19 mouse cellular contexts compared by ENCODE assay signal in the genomic region with DNA sequence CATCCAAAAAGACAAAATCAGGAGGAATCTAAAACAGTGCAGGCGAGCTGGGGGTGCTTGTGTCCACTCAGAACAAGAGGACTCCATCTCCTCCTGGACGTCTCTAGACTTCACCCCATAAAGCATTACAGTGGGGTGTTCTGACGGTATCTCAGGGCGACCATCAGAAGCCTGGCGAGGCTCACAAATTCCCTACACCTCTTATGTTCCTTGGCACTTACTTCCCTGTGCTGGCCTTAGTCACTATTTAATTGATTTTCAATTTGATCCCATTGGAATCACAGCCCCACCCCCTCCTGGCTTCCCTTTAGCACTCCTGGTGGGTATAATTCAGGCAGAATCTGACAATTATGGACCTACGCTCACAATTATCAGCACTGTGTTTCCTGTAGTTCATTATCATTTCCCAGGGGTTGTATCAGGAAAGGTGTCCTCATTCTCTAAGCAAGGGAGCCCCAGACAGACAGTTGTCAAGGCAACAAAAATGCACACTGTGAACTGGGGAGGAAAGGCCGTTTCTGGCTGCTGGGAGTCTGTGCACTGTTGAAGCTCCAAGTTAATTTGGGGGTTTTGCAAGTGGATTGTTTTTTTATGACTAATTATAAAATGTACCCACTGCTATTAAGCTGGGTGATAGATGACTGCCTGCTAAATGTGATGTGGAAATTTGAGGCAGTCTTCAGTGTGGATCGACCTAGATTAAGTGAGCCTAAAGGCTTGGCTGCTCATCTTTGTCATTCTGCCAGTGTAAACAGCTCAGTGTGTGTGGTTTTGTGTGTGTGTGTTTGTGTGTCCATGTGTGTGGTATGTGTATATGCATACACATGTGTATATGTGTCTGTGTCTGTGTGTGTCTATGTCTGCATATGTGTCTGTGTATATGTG.
DNase-seq lines count a peak whose midpoint lies in the region; ATAC-seq lines count a peak whose summit lies in the region.
"Had no signal": no experiment of that assay in that cellular context is flagged by ENCODE, and none has a peak within 500 bp of the region (broad histone marks: within the 10 kb centered on the region; RNA-seq: fewer than 3 reads in every experiment).

No protein-coding gene starts in this region.

- H3K4me1 ChIP-seq in forebrain, embryonic 13.5 days: peaks cover 9% of the 10 kb centered on the region
- no peaks in the 10 kb centered on the region for H3K4me1 ChIP-seq in forebrain, embryonic 11.5 days (replicated peaks; ENCODE audit: control insufficient read depth, insufficient read depth, low read length)
- H3K4me1 ChIP-seq in neural tube, embryonic 12.5 days: no peaks in the 10 kb centered on the region
- peaks cover 13% of the 10 kb centered on the region for H3K4me1 ChIP-seq in midbrain, embryonic 16.5 days (ENCODE audit: control insufficient read depth, insufficient read depth, low read length)
- H3K4me1 ChIP-seq: heart, embryonic 10.5 days; liver, embryonic 13.5 days; stomach, embryonic 15.5 days had no signal

- 62% methylated on average over 8 of the region's 8 CpGs for WGBS in forebrain, embryonic 13.5 days
- WGBS in forebrain, embryonic 11.5 days: 67% methylated on average over 8 of the region's 8 CpGs
- 62% methylated on average over 8 of the region's 8 CpGs for WGBS in neural tube, embryonic 12.5 days
- WGBS in midbrain, embryonic 16.5 days: 52% methylated on average over 8 of the region's 8 CpGs

- ATAC-seq in forebrain, embryonic 13.5 days: 0 out of 2 replicates have a peak, but pooled peaks have one; percentile 24
- no peak for ATAC-seq in forebrain, embryonic 11.5 days (replicated peaks; ENCODE audit: low FRiP score)
- peak; percentile 63 for ATAC-seq in neural tube, embryonic 12.5 days (ENCODE audit: low FRiP score, low read depth)
- ATAC-seq in midbrain, embryonic 16.5 days: peak; percentile 86
- ATAC-seq: activated CD4-positive, CD25-positive, alpha-beta regulatory T cell, adult 4 months; intestine, embryonic 16.5 days had no signal

- no peaks in the 10 kb centered on the region for H3K36me3 ChIP-seq in forebrain, embryonic 13.5 days (ENCODE audit: poor library complexity, severe bottlenecking)
- H3K36me3 ChIP-seq in forebrain, embryonic 11.5 days (ENCODE audit: control insufficient read depth, insufficient read depth, low read length): no peaks in the 10 kb centered on the region
- no peaks in the 10 kb centered on the region for H3K36me3 ChIP-seq in neural tube, embryonic 12.5 days
- H3K36me3 ChIP-seq in midbrain, embryonic 16.5 days (ENCODE audit: control insufficient read depth, insufficient read depth, low read length): no peaks in the 10 kb centered on the region
- H3K36me3 ChIP-seq: heart, embryonic 10.5 days; liver, embryonic 13.5 days; stomach, embryonic 15.5 days had no signal

- no peak overlapping the region for H3K4me2 ChIP-seq in forebrain, embryonic 13.5 days
- no peak overlapping the region for H3K4me2 ChIP-seq in forebrain, embryonic 11.5 days (ENCODE audit: low read depth, low read length, severe bottlenecking)
- H3K4me2 ChIP-seq in neural tube, embryonic 12.5 days (replicated peaks): no peak overlapping the region
- H3K4me2 ChIP-seq in midbrain, embryonic 16.5 days (ENCODE audit: low read length): no peak overlapping the region
- H3K4me2 ChIP-seq: liver, embryonic 13.5 days; stomach, embryonic 15.5 days had no signal

- DNase-seq in forebrain, embryonic 11.5 days (ENCODE audit: low spot score): no peak
- no peak for DNase-seq in neural tube, embryonic 10.5 days (ENCODE audit: extremely low spot score, low spot score)
- no peak for DNase-seq in spleen, adult 18-20 months
- DNase-seq in spleen, postnatal 36 days (ENCODE audit: low spot score in 2 of 2): no peak
- no peak for DNase-seq in heart, postnatal 4 days
- DNase-seq: adrenal gland, postnatal 25 days; gastrocnemius, postnatal 10 days; heart, postnatal 14 days; left cerebral cortex, postnatal 4 days; liver, embryonic 13.5 days; thymus, postnatal 14 days had no signal

- no peaks in the 10 kb centered on the region for H3K9me3 ChIP-seq in forebrain, embryonic 13.5 days (replicated peaks)
- H3K9me3 ChIP-seq in forebrain, embryonic 11.5 days (ENCODE audit: control insufficient read depth, low read length): no peaks in the 10 kb centered on the region
- H3K9me3 ChIP-seq in neural tube, embryonic 12.5 days: no peaks in the 10 kb centered on the region
- no peaks in the 10 kb centered on the region for H3K9me3 ChIP-seq in midbrain, embryonic 16.5 days (replicated peaks; ENCODE audit: control insufficient read depth, low read length, poor library complexity, severe bottlenecking)
- H3K9me3 ChIP-seq: heart, embryonic 10.5 days; liver, embryonic 13.5 days; stomach, embryonic 15.5 days had no signal

- no peak overlapping the region for H3K27ac ChIP-seq in forebrain, embryonic 13.5 days
- H3K27ac ChIP-seq in forebrain, embryonic 11.5 days (ENCODE audit: low read depth, low read length): no peak overlapping the region
- no peak overlapping the region for H3K27ac ChIP-seq in neural tube, embryonic 12.5 days
- peak overlapping the region; percentile 67 for H3K27ac ChIP-seq in midbrain, embryonic 16.5 days (ENCODE audit: low read length)
- H3K27ac ChIP-seq: heart, embryonic 10.5 days; kidney, postnatal 0 days; liver, embryonic 13.5 days; stomach, embryonic 15.5 days had no signal

- H3K9ac ChIP-seq in forebrain, embryonic 13.5 days: no peak overlapping the region
- H3K9ac ChIP-seq in forebrain, embryonic 11.5 days (ENCODE audit: low read length): no peak overlapping the region
- no peak overlapping the region for H3K9ac ChIP-seq in neural tube, embryonic 12.5 days
- H3K9ac ChIP-seq in midbrain, embryonic 16.5 days (ENCODE audit: low read depth, low read length): no peak overlapping the region
- H3K9ac ChIP-seq: liver, embryonic 13.5 days; stomach, embryonic 15.5 days had no signal

- H3K27me3 ChIP-seq in forebrain, embryonic 13.5 days: no peaks in the 10 kb centered on the region
- H3K27me3 ChIP-seq in forebrain, embryonic 11.5 days (ENCODE audit: control insufficient read depth, insufficient read depth, low read length): no peaks in the 10 kb centered on the region
- no peaks in the 10 kb centered on the region for H3K27me3 ChIP-seq in neural tube, embryonic 12.5 days (replicated peaks)
- no peaks in the 10 kb centered on the region for H3K27me3 ChIP-seq in midbrain, embryonic 16.5 days (ENCODE audit: control insufficient read depth, insufficient read depth, low read depth, low read length)
- H3K27me3 ChIP-seq: liver, embryonic 13.5 days; stomach, embryonic 15.5 days had no signal

- no peak overlapping the region for H3K4me3 ChIP-seq in forebrain, embryonic 13.5 days
- H3K4me3 ChIP-seq in forebrain, embryonic 11.5 days (ENCODE audit: low read depth, low read length): no peak overlapping the region
- H3K4me3 ChIP-seq in neural tube, embryonic 12.5 days: no peak overlapping the region
- H3K4me3 ChIP-seq in midbrain, embryonic 16.5 days (ENCODE audit: low read depth, low read length): no peak overlapping the region
- H3K4me3 ChIP-seq: heart, embryonic 10.5 days; liver, embryonic 13.5 days; stomach, embryonic 15.5 days had no signal
